Mouse (Mus musculus) heart, postnatal 0 days (tissue): ENCODE data around the gene Hist1h3d. TPM values are rescaled to one million over a fixed set of nuclear protein-coding genes. Genes with fewer than 3 reads are reported as not detected.

Experiments used
- ATAC-seq: fragments of 200-750 bp; cut with Nextera tagmentation; 2 replicates; pipeline ENCODE4 v1.8.0; 2017; ENCODE audit warnings: low read depth, moderate number of reproducible peaks, moderate library complexity; ENCODE audit not compliant: insufficient read depth
- DNase-seq: peaks from one replicate; pipeline ENCODE4 v3.0.0-alpha.2; 2016; ENCODE audit warnings: low spot score
- H3K27ac ChIP-seq: fragments of 300-500 bp; sonication (generic); 2 replicates; pipeline ENCODE4 v1.5.1; 2014; ENCODE audit warnings: low read depth, mild to moderate bottlenecking
- H3K27me3 ChIP-seq: fragments of 300-500 bp; sonication (generic); 2 replicates; pipeline ENCODE4 v1.6.1; 2014; ENCODE audit warnings: low read length, mixed read lengths; ENCODE audit not compliant: control insufficient read depth, insufficient read depth
- H3K36me3 ChIP-seq: fragments of 300-500 bp; sonication (generic); replicated peaks from 2 replicates; pipeline ENCODE4 v1.6.1; 2014; ENCODE audit warnings: low read length, mixed read lengths; ENCODE audit not compliant: control insufficient read depth, insufficient read depth
- H3K4me1 ChIP-seq: fragments of 300-500 bp; sonication (generic); 2 replicates; pipeline ENCODE4 v1.6.1; 2014; ENCODE audit warnings: antibody characterized with exemption; ENCODE audit not compliant: control insufficient read depth, insufficient read depth
- H3K4me2 ChIP-seq: fragments of 300-500 bp; sonication (generic); 2 replicates; pipeline ENCODE4 v1.6.1; 2014; ENCODE audit warnings: low read depth, mild to moderate bottlenecking, low read length, moderate library complexity
- H3K4me3 ChIP-seq: fragments of 300-500 bp; sonication (generic); 2 replicates; pipeline ENCODE4 v1.5.1; 2014; ENCODE audit warnings: low read depth, low read length
- H3K9ac ChIP-seq: fragments of 300-500 bp; sonication (generic); replicated peaks from 2 replicates; pipeline ENCODE4 v1.6.1; 2014; ENCODE audit warnings: low read depth, low read length, mixed read lengths
- H3K9me3 ChIP-seq: fragments of 300-500 bp; sonication (generic); replicated peaks from 2 replicates; pipeline ENCODE4 v1.6.1; 2016; ENCODE audit warnings: low read length; ENCODE audit not compliant: control insufficient read depth
- CTCF ChIP-seq: IDR thresholded peaks from 2 replicates; pipeline ENCODE4 v1.5.1; 2016; ENCODE audit warnings: antibody characterized with exemption, control low read depth, low read depth
- EP300 ChIP-seq: IDR thresholded peaks from 2 replicates; pipeline ENCODE4 v1.6.1; 2016; ENCODE audit warnings: antibody characterized with exemption, low read depth
- WGBS: fragments of 180-500 bp; shearing (Covaris S2); extraction: QIAGEN DNeasy Blood & Tissue Kit; methylation state at CpG from one replicate; pipeline ENCODE4 v1.1.7; 2014; 5-methylcytosine and 5-hydroxymethylcytosine counted together
- polyA plus RNA-seq: library from polyadenylated mRNA; unstranded; fragments of >200 nt; fragmentation: Nextera tagmentation; extraction: Ambion mirVana; gene quantifications from 2 replicates; pipeline ENCODE4 v1.2.1, GENCODE M21; 2015
- total RNA-seq: library from RNA; depleted of rRNA; stranded (reverse); fragments of >200 nt; gene quantifications from 2 replicates; pipeline ENCODE4 v1.2.3, GENCODE M21; 2014; ENCODE audit warnings: low replicate concordance

Gene Hist1h3d
- total and polyA plus RNA-seq, 2 experiments from 2014 or later: 1.2 to 116 TPM

- WGBS: 91% methylated on average over 1 of the region's 1 CpGs
- Histone ChIP-seq H3K4me3 (no peak overlapping the region), H3K9ac (no peak overlapping the region), H3K27ac (no peak overlapping the region), H3K9me3 (no peaks in the 10 kb centered on the region), H3K4me1 (peaks cover 17% of the 10 kb centered on the region; the same call in 1 of the 2 replicates), H3K36me3 (no peaks in the 10 kb centered on the region), H3K4me2 (no peak overlapping the region), H3K27me3 (no peaks in the 10 kb centered on the region)
- ATAC-seq (no peak), DNase-seq (no peak)
- no peak for TF ChIP-seq EP300
- TF ChIP-seq CTCF: no peak
These were observed 2.3 kb downstream of the Hist1h3d start for GRCm38 (mm10) chr13:23577835-23578234.

GRCm38 (mm10) chr13:23581408-23582218, 6.0 kb downstream of the Hist1h3d start, which contains the start of gene Hist1h4d:
Gene Hist1h4d, plus strand, starts transcription at chr13:23581598.
- H3K27ac ChIP-seq: peak within 1 kb of the TSS; percentile 63
- peak within 1 kb of the TSS; percentile 57 for H3K4me2 ChIP-seq
- TF ChIP-seq CTCF (no peak), EP300 (peak; percentile 96)
- peak within 1 kb of the TSS; percentile 32; the same call in 1 of the 2 replicates for H3K9ac ChIP-seq
- DNase-seq: peak; percentile 94
- WGBS: under 1% methylated on average over 43 of the region's 43 CpGs
- H3K4me3 ChIP-seq: peak within 1 kb of the TSS; percentile 35
- H3K9me3 ChIP-seq: no peaks in the 10 kb centered on the region
- no peaks in the 10 kb centered on the region for H3K36me3 ChIP-seq
- H3K4me1 ChIP-seq: peaks cover 22% of the 10 kb centered on the region; the same call in 1 of the 2 replicates
- H3K27me3 ChIP-seq: no peaks in the 10 kb centered on the region
- ATAC-seq: peak; percentile 84

- Histone ChIP-seq H3K9ac (peak overlapping the region; percentile 32; the same call in 1 of the 2 replicates), H3K9me3 (no peaks in the 10 kb centered on the region), H3K4me2 (peak overlapping the region; percentile 57), H3K4me3 (peak overlapping the region; percentile 35), H3K36me3 (no peaks in the 10 kb centered on the region), H3K27me3 (no peaks in the 10 kb centered on the region), H3K4me1 (peaks cover 24% of the 10 kb centered on the region; the same call in 1 of the 2 replicates), H3K27ac (peak overlapping the region; percentile 63)
- TF ChIP-seq EP300: no peak
- no peak for TF ChIP-seq CTCF
- DNase-seq (no peak), ATAC-seq (no peak)
- WGBS: 29% methylated on average over 6 of the region's 6 CpGs
These were observed 6.9 kb downstream of the Hist1h3d start for GRCm38 (mm10) chr13:23582219-23583056.

- DNase-seq (no peak), ATAC-seq (no peak)
- no peaks in the 10 kb centered on the region for H3K9me3 ChIP-seq
- H3K4me1 ChIP-seq: peaks cover 24% of the 10 kb centered on the region; the same call in 1 of the 2 replicates
- H3K9ac ChIP-seq: no peak overlapping the region
- no peak overlapping the region for H3K4me2 ChIP-seq
- H3K27ac ChIP-seq: peak overlapping the region; percentile 28; the same call in 1 of the 2 replicates
- H3K36me3 ChIP-seq: no peaks in the 10 kb centered on the region
- no peak overlapping the region for H3K4me3 ChIP-seq
- TF ChIP-seq EP300: no peak
- TF ChIP-seq CTCF: no peak
- no peaks in the 10 kb centered on the region for H3K27me3 ChIP-seq
These were observed 8.0 kb downstream of the Hist1h3d start for GRCm38 (mm10) chr13:23583387-23584068.

GRCm38 (mm10) chr13:23584331-23584730, 8.8 kb downstream of the Hist1h3d start:
- H3K4me1 ChIP-seq: peaks cover 24% of the 10 kb centered on the region; the same call in 1 of the 2 replicates
- H3K9ac ChIP-seq: peak overlapping the region; percentile 82
- ATAC-seq: no peak
- H3K27me3 ChIP-seq: no peaks in the 10 kb centered on the region
- peak overlapping the region; percentile 62 for H3K4me3 ChIP-seq
- H3K4me2 ChIP-seq: peak overlapping the region; percentile 74
- peak overlapping the region; percentile 99 for H3K27ac ChIP-seq
- H3K9me3 ChIP-seq: no peaks in the 10 kb centered on the region
- no peaks in the 10 kb centered on the region for H3K36me3 ChIP-seq
- peak; percentile 10 for DNase-seq
- TF ChIP-seq CTCF (no peak), EP300 (no peak)
